Mouse (Mus musculus): ENCODE results near the gene Gm13695.
"Not testable (repeated sequence)": the region's sequence is repeated elsewhere in the genome, so short reads cannot be mapped to it uniquely, and the experiment has no call there.

Gene Gm13695

GRCm38 (mm10) chr2:83967013-83967412 lies at the start of gene Gm13695:
Gene Gm13695, plus strand, starts transcription at chr2:83967313.
- DNase-seq (ENCODE audit: low read depth, low spot score) = not testable (repeated sequence)

- DNase-seq (ENCODE audit: low read depth, low spot score) = no peak
These were observed 37.5 kb upstream of the Gm13695 start for GRCm38 (mm10) chr2:83929478-83930088.

GRCm38 (mm10) chr2:83940931-83941361 lies 26.2 kb upstream of the Gm13695 start, which contains the start of gene Zswim2:
Gene Zswim2, minus strand, starts transcription at chr2:83941228.
- no peak for DNase-seq (ENCODE audit: low read depth, low spot score)

- no peak for DNase-seq (ENCODE audit: low read depth, low spot score)
These were observed 25.7 kb upstream of the Gm13695 start for GRCm38 (mm10) chr2:83941378-83941777.

- no peak for DNase-seq (ENCODE audit: low read depth, low spot score)
These were observed 25.3 kb upstream of the Gm13695 start for GRCm38 (mm10) chr2:83941792-83942191.

GRCm38 (mm10) chr2:83955393-83955792 lies 11.7 kb upstream of the Gm13695 start, which contains the start of gene Gm13698:
Gene Gm13698, plus strand, starts transcription at chr2:83955693.
- not testable (repeated sequence) for DNase-seq (ENCODE audit: low read depth, low spot score)

- DNase-seq (ENCODE audit: low read depth, low spot score) = not testable (repeated sequence)
These were observed 5.9 kb upstream of the Gm13695 start, which contains the start of gene Gm13693 for GRCm38 (mm10) chr2:83961203-83961602. Gene Gm13693, plus strand, starts transcription at chr2:83961503.

GRCm38 (mm10) chr2:83972823-83973222 lies 5.7 kb downstream of the Gm13695 start, which contains the start of gene Gm13696:
Gene Gm13696, plus strand, starts transcription at chr2:83973123.
- DNase-seq (ENCODE audit: low read depth, low spot score) = not testable (repeated sequence)

- not testable (repeated sequence) for DNase-seq (ENCODE audit: low read depth, low spot score)
These were observed 11.5 kb downstream of the Gm13695 start, which contains the start of gene Gm13694 for GRCm38 (mm10) chr2:83978633-83979032. Gene Gm13694, plus strand, starts transcription at chr2:83978933.

- DNase-seq (ENCODE audit: low read depth, low spot score) = not testable (repeated sequence)
These were observed 17.3 kb downstream of the Gm13695 start, which contains the start of gene Gm13697 for GRCm38 (mm10) chr2:83984443-83984842. Gene Gm13697, plus strand, starts transcription at chr2:83984743.

- not testable (repeated sequence) for DNase-seq (ENCODE audit: low read depth, low spot score)
These were observed 23.1 kb downstream of the Gm13695 start, which contains the start of gene Gm13691 for GRCm38 (mm10) chr2:83990253-83990652. Gene Gm13691, plus strand, starts transcription at chr2:83990553.

GRCm38 (mm10) chr2:83993639-83994255 lies 26.6 kb downstream of the Gm13695 start:
- DNase-seq (ENCODE audit: low read depth, low spot score) = not testable (repeated sequence)

GRCm38 (mm10) chr2:83994526-83994925 lies 27.4 kb downstream of the Gm13695 start:
- not testable (repeated sequence) for DNase-seq (ENCODE audit: low read depth, low spot score)

GRCm38 (mm10) chr2:84008913-84009312 lies 41.8 kb downstream of the Gm13695 start:
- DNase-seq (ENCODE audit: low read depth, low spot score) = no peak

GRCm38 (mm10) chr2:84009818-84010217 lies 42.7 kb downstream of the Gm13695 start:
- DNase-seq (ENCODE audit: low read depth, low spot score) = no peak

GRCm38 (mm10) chr2:84014572-84014971 lies 47.5 kb downstream of the Gm13695 start:
- no peak for DNase-seq (ENCODE audit: low read depth, low spot score)

GRCm38 (mm10) chr2:84016291-84016690 lies 49.2 kb downstream of the Gm13695 start:
- not testable (repeated sequence) for DNase-seq (ENCODE audit: low read depth, low spot score)

GRCm38 (mm10) chr2:84018330-84018729 lies 51.2 kb downstream of the Gm13695 start:
- DNase-seq (ENCODE audit: low read depth, low spot score) = no peak
